Mouse (Mus musculus): ENCODE data around the gene Zfp420. TPM values are rescaled to one million over a fixed set of nuclear protein-coding genes. Genes with fewer than 3 reads are reported as not detected.

The Zfp420 gene
- total RNA-seq (2023) = 11.6 to 16.9 TPM (median 15.0 TPM) in 4 replicates

GRCm38 (mm10) chr7:29859532-29860517 lies at the start of gene Zfp420:
Zfp420 (plus strand) TSS chr7:29859979.

GRCm38 (mm10) chr7:29815910-29816429 lies 43.8 kb upstream of the Zfp420 start, which contains the start of gene Zfp790:
Zfp790 (plus strand) TSS chr7:29816114.

GRCm38 (mm10) chr7:29853219-29853842 lies 6.4 kb upstream of the Zfp420 start, which contains the start of gene Zfp940:
Zfp940 (minus strand) TSS chr7:29853669.

GRCm38 (mm10) chr7:29905966-29906681 lies 46.3 kb downstream of the Zfp420 start, which contains the start of gene Zfp27:
Zfp27 (minus strand) TSS chr7:29906572.

GRCm38 (mm10) chr7:29908130-29908950 lies 48.6 kb downstream of the Zfp420 start, which contains the start of gene Zfp383:
Zfp383 (plus strand) TSS chr7:29908223.

Other genes starting within 250 kb of the Zfp420 start
- 0.39 TPM in 1 of 4 replicates, not detected in the others for gene Catsperg2, start 132.9 kb upstream of the Zfp420 start, total RNA-seq (2023)
- 16.7 to 19.0 TPM (median 18.4 TPM) in 4 replicates for gene Zfp84, start 91.4 kb upstream of the Zfp420 start, total RNA-seq (2023)
- 0.49 to 0.76 TPM (median 0.56 TPM) in 4 replicates for gene Zfp30, start 76.0 kb upstream of the Zfp420 start, total RNA-seq (2023)
- 9.1 to 11.9 TPM (median 10.4 TPM) in 4 replicates for gene Zfp790, start 43.9 kb upstream of the Zfp420 start, total RNA-seq (2023)
- 3.8 to 4.8 TPM (median 4.7 TPM) in 4 replicates for gene Zfp940, start 6.3 kb upstream of the Zfp420 start, total RNA-seq (2023)
- 7.7 to 11.1 TPM (median 10.1 TPM) in 4 replicates for gene Zfp27, start 46.6 kb downstream of the Zfp420 start, total RNA-seq (2023)
- 2.9 to 5.3 TPM (median 4.5 TPM) in 4 replicates for gene Zfp383, start 48.2 kb downstream of the Zfp420 start, total RNA-seq (2023)
- gene Zfp74, start 94.1 kb downstream of the Zfp420 start, total RNA-seq (2023) = 8.1 to 11.9 TPM (median 10.2 TPM) in 4 replicates
- gene Zfp568, start 124.0 kb downstream of the Zfp420 start, total RNA-seq (2023) = 21.7 to 29.4 TPM (median 24.5 TPM) in 4 replicates
- gene Zfp14, start 191.4 kb downstream of the Zfp420 start, total RNA-seq (2023) = 2.8 to 4.2 TPM (median 2.9 TPM) in 4 replicates
- gene Zfp82, start 212.9 kb downstream of the Zfp420 start, total RNA-seq (2023) = 2.3 to 4.9 TPM (median 4.0 TPM) in 4 replicates
- 1.4 TPM in 1 of 4 replicates, not detected in the others for gene Gm26920, start 230.4 kb downstream of the Zfp420 start, total RNA-seq (2023)
- 3.4 to 7.1 TPM (median 5.3 TPM) in 4 replicates for gene Zfp566, start 230.5 kb downstream of the Zfp420 start, total RNA-seq (2023)
- gene Zfp260, start 234.8 kb downstream of the Zfp420 start, total RNA-seq (2023) = 21.4 to 32.3 TPM (median 22.1 TPM) in 4 replicates

All from B cell, adult 62 days (primary cell).